Mouse (Mus musculus) stomach, embryonic 14.5 days (tissue): ENCODE results near the gene Rab3a. TPM values are rescaled to one million over a fixed set of nuclear protein-coding genes. Genes with fewer than 3 reads are reported as not detected.

Experiments used
- ATAC-seq: fragments of 200-750 bp; cut with Nextera tagmentation; 2 replicates; pipeline ENCODE4 v1.8.0; 2017; ENCODE audit warnings: low read depth, moderate TSS enrichment; ENCODE audit not compliant: insufficient number of reproducible peaks, insufficient read depth, low FRiP score
- H3K27ac ChIP-seq: fragments of 300-500 bp; sonication (generic); 2 replicates; pipeline ENCODE4 v1.5.1; 2014; ENCODE audit warnings: mild to moderate bottlenecking, low read length, moderate library complexity, mixed read lengths
- H3K27me3 ChIP-seq: fragments of 300-500 bp; sonication (generic); 2 replicates; pipeline ENCODE4 v1.6.1; 2014; ENCODE audit warnings: low read length, control low read depth, mixed read lengths; ENCODE audit not compliant: control insufficient read depth, insufficient read depth
- H3K36me3 ChIP-seq: fragments of 300-500 bp; sonication (generic); 2 replicates; pipeline ENCODE4 v1.6.1; 2014; ENCODE audit warnings: mild to moderate bottlenecking, control low read depth, low read length, moderate library complexity, mixed read lengths; ENCODE audit not compliant: control insufficient read depth, insufficient read depth
- H3K4me1 ChIP-seq: fragments of 300-500 bp; sonication (generic); 2 replicates; pipeline ENCODE4 v1.6.1; 2014; ENCODE audit warnings: low read length, control low read depth, mixed read lengths; ENCODE audit not compliant: control insufficient read depth, insufficient read depth
- H3K4me2 ChIP-seq: fragments of 300-500 bp; sonication (generic); replicated peaks from 2 replicates; pipeline ENCODE4 v1.6.1; 2014; ENCODE audit warnings: low read depth, low read length, control low read depth
- H3K4me3 ChIP-seq: fragments of 300-500 bp; sonication (generic); 2 replicates; pipeline ENCODE4 v1.5.1; 2014; ENCODE audit warnings: low read depth, low read length, control low read depth
- H3K9ac ChIP-seq: fragments of 300-500 bp; sonication (generic); replicated peaks from 2 replicates; pipeline ENCODE4 v1.6.1; 2014; ENCODE audit warnings: low read depth, mild to moderate bottlenecking, control low read depth, low read length, moderate library complexity, mixed read lengths
- H3K9me3 ChIP-seq: fragments of 300-500 bp; sonication (generic); 2 replicates; pipeline ENCODE4 v1.6.1; 2016; ENCODE audit warnings: low read depth, low read length, control low read depth; ENCODE audit not compliant: control insufficient read depth
- WGBS: fragments of 180-500 bp; shearing (Covaris S2); extraction: QIAGEN DNeasy Blood & Tissue Kit; methylation state at CpG from one replicate; pipeline ENCODE4 v1.1.7; 2014; 5-methylcytosine and 5-hydroxymethylcytosine counted together
- polyA plus RNA-seq: library from polyadenylated mRNA; unstranded; fragments of >200 nt; fragmentation: Nextera tagmentation; extraction: Ambion mirVana; gene quantifications from 2 replicates; pipeline ENCODE4 v1.2.1, GENCODE M21; 2014

The Rab3a gene
- polyA plus RNA-seq, 1 experiment from 2014 or later: 27.0 TPM

DNA sequence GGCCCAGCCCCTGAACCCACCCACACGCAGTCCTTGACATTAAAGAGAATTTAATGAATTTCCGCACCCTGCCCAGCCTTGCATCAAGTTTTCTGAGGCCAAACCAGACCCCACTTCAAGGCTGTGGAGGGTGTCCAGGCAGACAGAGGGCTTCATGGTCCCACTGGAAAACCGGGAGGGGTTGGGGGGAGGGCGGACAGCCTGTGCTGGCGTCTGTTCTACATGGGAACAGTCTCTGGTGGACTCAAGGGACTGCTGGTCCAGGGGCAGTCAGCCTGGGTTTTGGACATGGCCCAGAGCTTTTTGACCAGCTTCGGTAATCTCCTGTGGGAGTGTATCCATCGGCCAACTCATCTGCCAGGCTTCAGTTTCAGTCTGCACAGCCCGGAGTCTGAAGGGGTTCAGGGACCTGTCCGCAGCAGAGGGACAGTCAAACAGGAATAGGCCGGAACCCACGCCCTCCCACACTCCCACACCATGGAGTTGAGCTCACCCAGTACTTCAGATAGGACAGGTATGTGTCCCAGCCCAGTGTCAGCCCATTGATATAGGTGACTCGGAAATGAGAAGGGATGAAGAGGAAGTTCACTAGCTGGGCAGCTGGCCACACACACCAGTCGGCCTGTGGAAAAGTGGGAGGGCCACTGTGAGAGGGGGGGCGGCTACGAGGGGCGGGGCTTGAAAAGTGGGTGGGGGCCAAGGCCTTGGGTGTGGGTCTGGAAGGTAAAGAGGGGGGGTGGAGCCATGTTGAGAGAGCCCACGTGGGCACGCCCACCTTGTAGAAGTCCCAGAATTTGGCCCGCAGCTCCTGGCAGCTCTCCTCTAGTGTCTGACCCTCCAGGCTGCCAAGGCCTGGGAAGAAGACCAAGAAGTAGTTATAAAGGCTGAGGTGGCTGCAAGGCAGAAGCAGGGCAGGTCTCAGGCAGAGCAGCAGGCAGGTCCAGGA lies 4.4 kb downstream of the Rab3a start:
- ATAC-seq: no peak
- H3K4me3 ChIP-seq: no peak overlapping the region
- H3K36me3 ChIP-seq: peaks cover 21% of the 10 kb centered on the region
- no peaks in the 10 kb centered on the region for H3K9me3 ChIP-seq
- H3K9ac ChIP-seq: no peak overlapping the region
- H3K27me3 ChIP-seq: no peaks in the 10 kb centered on the region
- H3K4me2 ChIP-seq: peak overlapping the region; percentile 95; the same call in 1 of the 2 replicates
- peaks cover 24% of the 10 kb centered on the region; the same call in 1 of the 2 replicates for H3K4me1 ChIP-seq
- no peak overlapping the region for H3K27ac ChIP-seq
- 66% methylated on average over 19 of the region's 19 CpGs for WGBS

DNA sequence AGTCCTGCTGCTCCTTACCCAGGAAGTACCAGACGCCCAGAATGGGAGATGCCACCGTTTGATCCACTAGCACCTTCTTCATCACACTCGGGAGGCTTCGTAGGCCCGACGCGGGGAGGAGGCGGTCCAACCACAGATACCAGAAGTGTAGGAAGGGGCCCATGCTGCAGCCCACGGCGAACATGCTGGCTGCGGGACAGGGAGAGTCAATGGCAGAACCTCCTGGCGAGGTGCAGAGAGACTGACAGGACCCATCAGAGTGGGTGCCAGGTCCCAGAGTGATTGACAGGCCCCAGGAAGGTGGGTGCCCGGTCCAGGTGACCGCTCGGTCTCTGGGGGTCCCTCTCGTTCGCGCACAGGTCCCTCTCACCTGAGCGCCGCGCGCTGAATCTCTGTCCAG lies 5.9 kb downstream of the Rab3a start:
- H3K4me1 ChIP-seq: peaks cover 23% of the 10 kb centered on the region; the same call in 1 of the 2 replicates
- under 1% methylated on average over 22 of the region's 22 CpGs for WGBS

DNA sequence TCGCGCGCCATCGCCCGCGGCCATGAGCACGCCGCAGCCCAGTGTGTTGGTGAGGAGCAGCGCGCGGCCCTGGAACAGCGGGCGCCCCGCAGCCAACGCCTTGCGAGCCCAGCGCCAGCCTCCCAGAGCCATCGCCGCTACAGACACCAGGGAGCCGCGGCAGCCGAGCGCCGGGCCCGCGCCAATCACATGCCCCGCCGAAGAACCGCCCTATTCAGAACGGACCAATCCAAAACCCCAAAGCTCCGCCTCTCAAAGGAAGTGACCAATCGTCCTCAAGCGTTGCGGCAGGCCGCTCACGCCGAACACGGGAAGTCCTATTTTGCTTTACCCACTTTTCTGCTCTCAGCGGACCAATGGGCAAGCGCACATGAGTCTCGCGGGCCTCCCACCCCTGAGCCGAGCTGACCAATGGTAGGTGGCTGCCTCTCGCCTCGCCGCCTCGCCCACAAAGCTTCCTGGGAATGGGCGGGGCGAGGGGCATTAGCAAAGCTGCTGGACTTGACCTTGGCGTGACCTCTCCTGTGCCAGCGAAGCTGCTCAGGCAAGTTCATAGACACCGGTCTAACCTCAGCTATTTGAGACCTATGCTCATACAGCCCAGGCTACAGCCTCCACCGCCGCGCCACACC lies 6.4 kb downstream of the Rab3a start, which contains the start of gene Mpv17l2:
TSS of gene Mpv17l2 (minus strand) at position 172 of the 632 bp plus-strand sequence.
- Histone ChIP-seq H3K36me3 (peaks cover 21% of the 10 kb centered on the region), H3K27ac (peak within 1 kb of the TSS; percentile 52; the same call in 1 of the 2 replicates), H3K4me3 (peak within 1 kb of the TSS; percentile 60), H3K27me3 (no peaks in the 10 kb centered on the region), H3K4me1 (peaks cover 17% of the 10 kb centered on the region; the same call in 1 of the 2 replicates), H3K9me3 (no peaks in the 10 kb centered on the region), H3K9ac (peak within 1 kb of the TSS; percentile 67), H3K4me2 (peak within 1 kb of the TSS; percentile 95)
- WGBS: 2% methylated on average over 55 of the region's 55 CpGs
- peak; percentile 94 for ATAC-seq

More for the DNA sequence above, 5.9 kb downstream of the Rab3a start:
- Histone ChIP-seq H3K36me3 (peaks cover 21% of the 10 kb centered on the region), H3K27me3 (no peaks in the 10 kb centered on the region), H3K9me3 (no peaks in the 10 kb centered on the region), H3K27ac (peak overlapping the region; percentile 52; the same call in 1 of the 2 replicates), H3K4me2 (peak overlapping the region; percentile 95), H3K4me3 (peak overlapping the region; percentile 60), H3K9ac (peak overlapping the region; percentile 67)
- ATAC-seq: no peak

DNA sequence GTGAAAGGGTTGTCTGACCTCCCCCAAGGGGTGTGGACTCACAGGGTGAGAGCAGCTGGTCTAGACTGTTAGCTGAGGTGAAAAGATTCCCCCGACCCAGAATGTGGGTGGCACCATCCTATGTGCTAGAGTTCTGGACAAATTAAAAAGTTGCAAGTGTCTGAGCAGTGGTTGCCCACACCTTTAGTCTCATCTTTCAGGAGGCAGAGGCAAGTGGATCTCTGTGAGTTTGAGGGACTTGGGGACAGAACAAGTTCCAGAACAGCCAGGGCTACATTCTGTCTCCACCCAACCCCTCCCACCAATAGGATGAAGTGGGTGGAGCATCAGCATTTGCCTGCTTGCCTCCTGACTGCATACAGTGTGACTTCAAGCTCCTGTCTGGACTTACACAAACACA lies 7.6 kb downstream of the Rab3a start:
- Histone ChIP-seq H3K4me2 (no peak overlapping the region), H3K27ac (no peak overlapping the region), H3K36me3 (peaks cover 15% of the 10 kb centered on the region), H3K9me3 (no peaks in the 10 kb centered on the region), H3K4me1 (peaks cover 23% of the 10 kb centered on the region; the same call in 1 of the 2 replicates), H3K9ac (no peak overlapping the region), H3K27me3 (no peaks in the 10 kb centered on the region), H3K4me3 (no peak overlapping the region)
- 68% methylated on average over 1 of the region's 1 CpGs for WGBS
- no peak for ATAC-seq

DNA sequence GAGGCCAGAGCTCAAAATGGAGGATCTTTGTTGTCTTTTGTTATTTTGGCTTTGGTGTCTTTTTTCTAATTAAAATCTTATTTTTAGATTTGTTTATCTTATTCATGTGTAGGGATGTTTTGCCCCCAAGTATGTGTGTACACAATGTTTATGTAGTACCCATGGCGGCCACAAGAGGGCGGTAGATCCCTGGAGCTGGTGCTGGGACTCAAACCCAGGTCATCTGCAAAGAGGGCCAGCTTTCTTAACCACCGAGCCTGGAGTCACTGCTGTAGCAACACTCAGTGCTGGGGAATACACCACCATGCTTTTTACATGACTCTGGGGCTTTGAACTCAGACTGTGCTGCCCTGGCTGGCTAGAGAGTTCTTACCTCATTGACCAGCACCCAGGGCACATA lies 8.9 kb downstream of the Rab3a start:
- Histone ChIP-seq H3K4me3 (no peak overlapping the region), H3K36me3 (peaks cover 9% of the 10 kb centered on the region), H3K4me2 (no peak overlapping the region), H3K27me3 (no peaks in the 10 kb centered on the region), H3K9ac (no peak overlapping the region), H3K4me1 (peaks cover 23% of the 10 kb centered on the region; the same call in 1 of the 2 replicates), H3K27ac (peak overlapping the region; percentile 56; the same call in 1 of the 2 replicates), H3K9me3 (no peaks in the 10 kb centered on the region)
- no peak for ATAC-seq
- 9% methylated on average over 3 of the region's 3 CpGs for WGBS

DNA sequence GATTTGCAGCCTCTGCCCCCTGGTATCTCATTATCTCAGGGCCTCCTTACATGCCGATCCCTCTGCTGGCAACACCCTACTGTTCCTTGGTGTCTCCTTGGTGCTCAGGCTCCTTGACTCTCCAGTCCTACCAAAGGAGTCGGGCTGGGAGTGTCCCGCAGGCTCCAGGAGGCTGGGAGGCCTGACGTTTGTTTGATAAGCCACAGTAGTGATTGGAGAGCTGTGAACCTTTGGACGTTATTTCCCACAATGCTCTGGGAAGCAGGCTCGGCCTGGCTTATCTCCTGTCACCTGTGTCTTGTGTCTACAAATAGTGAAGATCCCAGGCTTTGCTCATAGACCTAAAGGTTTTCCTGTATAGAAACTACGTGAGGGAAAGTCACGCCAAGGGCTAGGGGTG lies 9.5 kb downstream of the Rab3a start:
- WGBS: 65% methylated on average over 8 of the region's 8 CpGs
- peak overlapping the region; percentile 56; the same call in 1 of the 2 replicates for H3K27ac ChIP-seq
- H3K36me3 ChIP-seq: peaks cover 10% of the 10 kb centered on the region
- no peak overlapping the region for H3K4me2 ChIP-seq
- H3K9ac ChIP-seq: no peak overlapping the region
- H3K4me1 ChIP-seq: peaks cover 22% of the 10 kb centered on the region; the same call in 1 of the 2 replicates
- no peaks in the 10 kb centered on the region for H3K27me3 ChIP-seq
- H3K9me3 ChIP-seq: no peaks in the 10 kb centered on the region
- no peak overlapping the region for H3K4me3 ChIP-seq
- ATAC-seq: peak; percentile 20; the same call in 1 of the 2 replicates

DNA sequence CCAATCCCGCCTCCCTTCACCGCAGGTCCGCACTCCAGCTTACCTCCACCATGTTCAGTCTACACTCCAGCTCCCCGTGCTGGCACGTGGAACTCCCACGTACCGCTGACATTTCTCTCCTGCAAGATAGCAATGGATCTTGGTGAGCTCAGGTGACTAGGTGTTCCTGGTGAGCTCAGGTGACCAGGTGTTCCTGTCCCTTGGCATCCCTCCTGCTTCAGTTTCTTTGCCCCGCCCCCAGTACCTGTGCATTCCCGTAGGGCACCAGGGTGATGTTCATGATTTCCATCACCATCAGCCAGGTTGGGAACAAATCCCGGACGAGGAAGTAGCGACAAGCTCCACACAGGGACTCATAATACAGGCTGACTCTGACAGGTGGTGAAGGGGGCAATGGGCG lies 10.2 kb downstream of the Rab3a start:
- H3K9me3 ChIP-seq: no peaks in the 10 kb centered on the region
- no peak for ATAC-seq
- H3K27ac ChIP-seq: peak overlapping the region; percentile 58; the same call in 1 of the 2 replicates
- no peak overlapping the region for H3K9ac ChIP-seq
- H3K36me3 ChIP-seq: peaks cover 10% of the 10 kb centered on the region
- H3K4me3 ChIP-seq: no peak overlapping the region
- H3K4me1 ChIP-seq: peaks cover 16% of the 10 kb centered on the region; the same call in 1 of the 2 replicates
- H3K27me3 ChIP-seq: no peaks in the 10 kb centered on the region
- WGBS: 83% methylated on average over 13 of the region's 13 CpGs
- H3K4me2 ChIP-seq: 0 out of 2 replicates have a peak overlapping the region, but pooled peaks have one; percentile 90

DNA sequence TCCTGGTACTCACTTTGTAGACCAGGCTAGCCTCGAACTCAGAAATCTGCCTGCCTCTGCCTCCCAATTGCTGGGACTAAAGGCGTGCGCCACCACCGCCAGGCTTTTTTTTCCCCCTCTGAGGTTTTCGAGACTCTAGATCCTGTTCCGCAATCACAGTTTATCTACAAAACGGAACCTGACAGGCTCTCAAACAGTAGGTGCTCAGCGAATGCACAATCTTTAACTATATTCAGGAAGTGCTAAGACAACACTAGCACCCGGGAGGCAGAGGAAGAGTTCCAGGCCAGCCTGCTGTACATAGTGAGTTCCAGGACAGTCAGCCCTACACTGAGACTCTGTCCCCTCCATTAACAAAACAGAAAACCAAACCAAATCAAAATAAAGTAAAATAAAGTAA lies 10.8 kb downstream of the Rab3a start:
- Histone ChIP-seq H3K27me3 (no peaks in the 10 kb centered on the region), H3K4me3 (peak overlapping the region; percentile 42), H3K9me3 (no peaks in the 10 kb centered on the region), H3K27ac (peak overlapping the region; percentile 53; the same call in 1 of the 2 replicates), H3K4me2 (peak overlapping the region; percentile 90), H3K4me1 (peaks cover 11% of the 10 kb centered on the region; the same call in 1 of the 2 replicates), H3K9ac (0 out of 2 replicates have a peak overlapping the region, but pooled peaks have one; percentile 30), H3K36me3 (peaks cover 13% of the 10 kb centered on the region)
- no peak for ATAC-seq
- 70% methylated on average over 9 of the region's 9 CpGs for WGBS
